In the genomic region with DNA sequence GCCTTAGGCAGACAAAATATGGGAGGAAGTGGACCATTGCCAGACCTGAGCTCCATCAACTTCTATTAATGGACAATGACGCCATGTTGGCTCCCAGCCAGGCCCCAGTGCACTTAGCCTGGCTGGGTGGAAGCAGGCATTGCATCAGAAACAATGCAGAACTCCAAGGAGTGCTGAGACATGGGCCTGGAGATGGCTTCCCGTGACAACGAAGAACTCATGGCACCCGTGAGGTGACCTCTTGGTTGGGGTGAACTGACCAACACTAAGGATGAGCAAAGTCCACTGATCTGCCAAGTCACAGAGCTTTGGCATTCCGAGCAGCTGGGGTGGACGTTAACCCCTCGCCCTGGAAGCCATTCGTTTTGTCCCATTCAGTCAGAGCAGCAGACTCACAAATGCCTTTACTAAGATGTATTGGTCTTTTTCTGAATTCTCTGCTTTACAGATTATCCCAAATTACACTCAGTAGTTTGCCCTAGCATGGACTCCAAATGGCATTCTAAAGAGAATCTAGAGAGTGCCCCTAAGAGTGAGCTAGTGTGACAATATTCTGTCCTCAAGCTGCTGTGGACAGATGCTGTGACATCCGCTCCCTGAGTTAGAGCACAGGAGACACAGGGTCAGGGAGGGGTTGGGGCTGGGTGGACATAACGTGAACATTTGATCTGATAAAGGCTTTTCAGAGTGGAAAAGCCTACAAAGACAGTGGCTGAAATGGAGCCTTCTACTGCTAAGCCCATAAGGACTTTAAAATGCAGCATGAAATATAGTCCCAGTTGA, we compare ENCODE assay signal across 9 mouse cellular contexts.
DNase-seq lines count a peak whose midpoint lies in the region; ATAC-seq and TF ChIP-seq lines count a peak whose summit lies in the region.
"Had no signal": no experiment of that assay in that cellular context is flagged by ENCODE, and none has a peak within 500 bp of the region (broad histone marks: within the 10 kb centered on the region; RNA-seq: fewer than 3 reads in every experiment).

No protein-coding gene starts in this region.

- no peak overlapping the region for H3K9ac ChIP-seq in midbrain, embryonic 14.5 days (replicated peaks; ENCODE audit: low read length)
- no peak overlapping the region for H3K9ac ChIP-seq in midbrain, embryonic 15.5 days

- no peaks in the 10 kb centered on the region for H3K36me3 ChIP-seq in midbrain, embryonic 14.5 days (ENCODE audit: control insufficient read depth, insufficient read depth, low read length)
- no peaks in the 10 kb centered on the region for H3K36me3 ChIP-seq in midbrain, embryonic 15.5 days (replicated peaks)
- H3K36me3 ChIP-seq: G1E had no signal

- peak; percentile 72 for DNase-seq in midbrain, embryonic 14.5 days
- DNase-seq in cerebellum, adult 2 months = peak; percentile 67 to 79
- peak; percentile 80 for DNase-seq in kidney, adult 9 months
- DNase-seq in left cerebral cortex, postnatal 4 days = peak; percentile 88
- DNase-seq in retina, postnatal 7 days (ENCODE audit: low read depth, low spot score) = peak; percentile 8
- DNase-seq in spleen, postnatal 14 days (ENCODE audit: low spot score in 2 of 2) = no peak

- peaks cover 6% of the 10 kb centered on the region; the same call in 1 of the 2 replicates for H3K4me1 ChIP-seq in midbrain, embryonic 14.5 days (ENCODE audit: control insufficient read depth, insufficient read depth, low read length)
- no peaks in the 10 kb centered on the region for H3K4me1 ChIP-seq in midbrain, embryonic 15.5 days
- H3K4me1 ChIP-seq in cerebellum, adult 2 months (ENCODE audit: control insufficient read depth, insufficient read depth, low read length) = peaks cover 4% of the 10 kb centered on the region; the same call in 1 of the 2 replicates

- no peak overlapping the region for H3K4me3 ChIP-seq in midbrain, embryonic 14.5 days (replicated peaks; ENCODE audit: low read depth, low read length)
- no peak overlapping the region for H3K4me3 ChIP-seq in midbrain, embryonic 15.5 days
- H3K4me3 ChIP-seq in cerebellum, adult 2 months (replicated peaks; ENCODE audit: insufficient read depth, low read depth, low read length) = no peak overlapping the region

- TF ChIP-seq CTCF in cerebellum, adult 2 months (IDR thresholded peaks at IDR 0.05; ENCODE audit: borderline replicate concordance, insufficient read depth, low read depth, low read length) = no peak

- ATAC-seq in midbrain, embryonic 14.5 days (ENCODE audit: low FRiP score, low TSS enrichment) = no peak
- ATAC-seq in midbrain, embryonic 15.5 days (replicated peaks) = no peak
- ATAC-seq in granulocyte monocyte progenitor cell, adult 5-6 weeks (replicated peaks; ENCODE audit: poor library complexity, severe bottlenecking) = peak; percentile 47

- H3K27ac ChIP-seq in midbrain, embryonic 14.5 days (replicated peaks; ENCODE audit: low read depth, low read length) = no peak overlapping the region
- no peak overlapping the region for H3K27ac ChIP-seq in midbrain, embryonic 15.5 days
- H3K27ac ChIP-seq in cerebellum, adult 2 months (ENCODE audit: insufficient read depth, low read length) = no peak overlapping the region

- 81% methylated on average over 10 of the region's 10 CpGs for WGBS in midbrain, embryonic 14.5 days
- 81% methylated on average over 10 of the region's 10 CpGs for WGBS in midbrain, embryonic 15.5 days
- WGBS in cerebellum, adult 2 months = 40% methylated on average over 10 of the region's 10 CpGs

- no peaks in the 10 kb centered on the region for H3K9me3 ChIP-seq in midbrain, embryonic 14.5 days (ENCODE audit: control insufficient read depth, low read length)
- no peaks in the 10 kb centered on the region for H3K9me3 ChIP-seq in midbrain, embryonic 15.5 days
- H3K9me3 ChIP-seq: G1E had no signal

- intact Hi-C loops in left cerebral cortex, postnatal 4 days (cut with DNase I) = no loop called here

- H3K27me3 ChIP-seq in midbrain, embryonic 14.5 days (ENCODE audit: control insufficient read depth, insufficient read depth, low read length) = no peaks in the 10 kb centered on the region
- H3K27me3 ChIP-seq in midbrain, embryonic 15.5 days (replicated peaks) = no peaks in the 10 kb centered on the region
- no peaks in the 10 kb centered on the region for H3K27me3 ChIP-seq in cerebellum, adult 2 months (ENCODE audit: control insufficient read depth, insufficient read depth, low read length)

- TF ChIP-seq POLR2A in cerebellum, adult 2 months (IDR thresholded peaks at IDR 0.05; ENCODE audit: borderline replicate concordance, insufficient read depth, low read length) = no peak

- no peak overlapping the region for H3K4me2 ChIP-seq in midbrain, embryonic 14.5 days (ENCODE audit: low read length)
- H3K4me2 ChIP-seq in midbrain, embryonic 15.5 days = no peak overlapping the region

Comparison
In these comparisons a context has a peak if more than half of its experiments do, and no peak if none do; other contexts are left out.
1. DNase-seq: peak in midbrain, embryonic 14.5 days (single experiment), cerebellum, adult 2 months (2 of 2), kidney, adult 9 months (single experiment), left cerebral cortex, postnatal 4 days (single experiment) and retina, postnatal 7 days (single experiment); none in spleen, postnatal 14 days (0 of 2).